Mouse (Mus musculus): ENCODE measurements around the gene Wdr34.
A peak's percentile ranks its signal among the peaks of the same experiment; 100 is the strongest.

Wdr34 gene

GRCm38 (mm10) chr2:30048699-30049388, at the start of gene Wdr34:
TSS of gene Wdr34 (minus strand) at chr2:30048881.
- peak; percentile 99 for DNase-seq (ENCODE audit: low read depth, low spot score)

DNA sequence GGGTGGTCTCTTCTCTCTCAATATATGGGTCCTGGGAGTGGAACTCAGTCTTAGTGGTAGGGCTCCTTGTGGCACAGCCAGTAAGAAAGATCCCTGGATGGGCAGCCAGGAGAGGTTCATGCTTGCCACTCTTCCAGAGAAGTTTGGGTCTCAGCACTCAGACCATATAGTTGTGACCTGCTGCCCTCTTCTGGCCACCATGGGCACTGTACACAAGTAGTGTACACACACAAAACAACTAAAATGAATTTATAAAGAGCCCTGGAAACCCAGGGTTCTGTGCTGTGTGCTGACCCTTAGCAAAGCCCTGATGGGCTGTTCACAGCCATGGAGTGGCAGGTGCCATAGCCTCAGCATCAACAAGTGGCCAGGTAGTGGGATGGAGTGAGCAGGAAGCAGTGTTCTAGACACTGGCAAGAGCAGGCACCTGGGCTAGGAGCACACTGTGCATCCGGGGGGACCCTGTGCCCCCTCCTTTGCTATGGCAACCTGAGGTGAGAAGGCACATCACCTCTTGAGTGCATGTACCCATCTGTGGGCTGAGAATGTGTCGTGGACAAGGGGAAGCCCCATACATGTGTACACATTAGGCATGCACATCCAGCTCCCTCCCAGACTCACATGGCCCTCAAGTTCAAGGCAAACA, 47.3 kb upstream of the Wdr34 start:
- DNase-seq (ENCODE audit: low read depth, low spot score): peak; percentile 75

DNA sequence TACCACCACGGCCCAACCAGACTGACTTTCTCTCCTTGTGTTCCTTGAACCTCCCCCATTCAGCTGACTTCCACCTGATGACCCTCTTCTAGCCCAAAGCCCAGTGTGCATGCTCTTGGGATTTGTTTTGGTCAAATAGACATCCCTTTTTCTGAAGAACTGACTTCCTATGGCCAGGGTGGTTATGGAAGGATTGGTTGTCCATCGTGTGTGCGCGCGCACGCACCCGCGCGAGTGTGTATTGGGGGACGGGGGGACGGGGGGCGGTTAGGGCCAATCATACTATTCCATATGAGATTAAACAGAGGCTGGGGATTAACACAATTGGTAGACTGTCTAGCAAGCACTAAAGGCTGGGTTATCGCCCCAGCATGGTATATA, 45.5 kb upstream of the Wdr34 start:
- DNase-seq (ENCODE audit: low read depth, low spot score): peak; percentile 49

DNA sequence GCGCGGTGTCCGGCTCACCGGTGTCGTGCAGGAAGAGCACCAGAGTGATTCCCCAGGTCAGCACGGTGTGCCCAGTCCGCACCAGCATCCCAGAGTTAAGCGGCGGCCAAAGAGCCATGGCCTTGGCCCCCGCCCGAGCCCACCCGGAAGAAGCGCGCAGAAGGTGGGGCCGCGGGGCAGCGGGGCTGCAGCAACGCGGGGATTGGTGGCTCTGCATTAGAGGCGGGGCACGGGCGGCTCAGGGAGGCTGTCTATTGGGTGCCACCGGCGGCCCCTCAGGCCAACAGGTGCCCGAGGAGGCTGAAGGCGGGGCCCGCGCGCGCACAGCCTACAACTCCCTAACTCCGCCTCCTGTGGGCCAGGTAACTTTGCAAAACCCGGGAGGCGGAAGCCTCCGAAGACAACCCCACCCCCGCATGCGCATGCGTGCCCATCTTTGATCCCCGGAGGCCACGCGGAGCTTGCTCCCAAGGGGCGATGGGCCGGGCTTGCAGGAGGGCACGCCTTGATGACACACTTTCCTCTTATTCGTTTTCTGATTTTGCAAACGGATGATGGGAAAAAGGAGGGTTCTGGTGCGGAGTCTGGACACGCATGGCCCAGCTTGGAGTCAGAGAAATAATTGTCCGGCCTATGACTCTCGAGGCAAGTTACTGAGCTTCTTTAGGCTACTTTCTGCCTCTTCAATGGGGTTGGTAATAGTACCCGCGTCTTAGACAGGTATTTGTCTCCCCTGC, 45.0 kb upstream of the Wdr34 start, which contains the start of gene Zdhhc12:
TSS of gene Zdhhc12 (minus strand) at position 178 of the 737 bp plus-strand sequence.
- peak; percentile 100 for DNase-seq (ENCODE audit: low read depth, low spot score)

- no peak for DNase-seq (ENCODE audit: low read depth, low spot score)
Measured at GRCm38 (mm10) chr2:30092280-30092918, 43.7 kb upstream of the Wdr34 start.

DNA sequence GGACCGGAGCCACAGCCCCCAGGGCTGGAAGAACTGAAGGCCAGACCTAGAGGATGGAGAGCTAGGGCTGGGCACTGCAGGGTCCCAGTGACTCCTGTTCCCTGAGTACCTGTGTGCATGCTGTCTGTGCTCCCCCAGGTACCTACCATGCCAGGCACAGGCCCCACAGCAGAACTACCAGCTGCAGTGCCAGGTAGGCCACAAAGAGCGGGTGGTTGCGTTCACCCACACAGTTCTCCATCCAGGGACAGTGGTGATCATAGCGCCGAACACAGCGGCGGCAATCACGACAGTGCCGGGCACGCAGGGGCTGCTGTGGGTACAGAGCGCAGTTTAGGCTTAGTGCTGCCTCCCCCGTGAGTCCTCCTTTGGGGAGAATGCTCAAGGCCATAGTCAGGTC, 42.8 kb upstream of the Wdr34 start:
- DNase-seq (ENCODE audit: low read depth, low spot score): no peak

DNA sequence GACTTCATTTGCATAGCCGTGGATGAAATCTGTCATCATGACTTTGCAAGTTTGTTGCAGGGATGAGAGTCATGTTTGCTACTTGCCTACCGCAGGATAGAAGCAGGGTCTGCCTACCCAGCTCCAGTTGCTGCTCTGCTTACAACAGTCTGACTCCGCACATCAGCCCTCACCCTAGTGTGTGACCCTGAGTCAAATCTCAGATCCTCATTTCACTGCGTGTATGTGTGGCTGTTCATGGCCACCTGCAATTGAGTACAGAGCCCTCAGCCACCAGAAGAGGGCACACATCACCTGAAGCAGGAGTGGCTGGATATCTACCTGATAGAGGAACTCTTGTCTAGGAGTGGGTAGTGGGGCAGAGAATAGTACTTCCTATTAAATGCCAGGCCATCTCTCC, 38.6 kb upstream of the Wdr34 start:
- DNase-seq (ENCODE audit: low read depth, low spot score): peak; percentile 56

- peak; percentile 63 for DNase-seq (ENCODE audit: low read depth, low spot score)
Measured at GRCm38 (mm10) chr2:30084632-30085031, 36.0 kb upstream of the Wdr34 start.

DNA sequence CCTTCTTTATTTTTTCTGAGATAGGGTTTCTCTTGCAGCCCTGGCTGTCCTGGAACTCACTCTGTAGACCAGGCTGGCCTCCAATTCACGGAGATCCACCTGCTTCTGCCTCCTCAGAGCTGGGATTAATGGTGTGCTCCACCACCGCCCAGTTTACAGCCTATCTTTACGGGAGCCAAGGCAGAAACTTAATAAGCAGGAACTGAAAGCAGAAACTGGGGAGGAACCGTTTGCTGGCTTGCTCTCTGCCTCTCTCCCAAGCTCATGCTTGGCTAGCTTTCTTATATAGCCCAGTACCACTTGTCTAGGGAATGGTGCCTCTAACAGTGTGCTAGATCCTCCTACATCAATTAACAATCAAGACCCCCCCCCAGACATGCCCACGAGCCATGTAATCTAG, 35.4 kb upstream of the Wdr34 start:
- DNase-seq (ENCODE audit: low read depth, low spot score): no peak

DNA sequence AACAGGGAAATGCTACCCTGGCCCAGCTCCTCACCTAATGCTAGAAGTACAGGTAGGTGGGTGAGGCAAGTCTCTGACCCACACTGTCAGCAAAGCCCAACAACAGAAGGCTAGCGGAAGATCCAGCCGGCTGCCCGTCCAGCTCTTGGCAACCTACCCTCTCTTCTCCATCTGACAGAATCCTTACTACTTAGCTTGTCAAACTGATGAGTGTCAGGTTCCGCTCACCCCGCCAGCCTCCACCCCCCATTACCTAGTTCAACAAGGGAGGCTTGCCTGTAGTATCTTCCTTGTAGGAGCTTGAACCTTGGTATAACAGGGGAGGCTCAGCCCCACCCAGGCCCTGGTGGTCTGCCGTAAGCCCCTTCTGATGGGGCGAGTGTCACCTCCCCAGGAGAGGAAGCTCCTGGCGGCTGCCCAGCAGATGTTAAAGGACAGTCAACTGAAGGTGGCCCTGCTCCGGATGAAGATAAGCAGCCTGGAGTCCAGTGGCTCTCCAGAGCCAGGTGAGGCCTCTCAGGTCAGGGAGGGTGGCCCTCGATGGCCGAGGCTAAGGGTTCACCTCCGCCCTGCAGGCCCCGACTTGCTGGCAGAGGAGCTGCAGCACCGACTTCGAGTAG, 31.6 kb upstream of the Wdr34 start:
- no peak for DNase-seq (ENCODE audit: low read depth, low spot score)

DNA sequence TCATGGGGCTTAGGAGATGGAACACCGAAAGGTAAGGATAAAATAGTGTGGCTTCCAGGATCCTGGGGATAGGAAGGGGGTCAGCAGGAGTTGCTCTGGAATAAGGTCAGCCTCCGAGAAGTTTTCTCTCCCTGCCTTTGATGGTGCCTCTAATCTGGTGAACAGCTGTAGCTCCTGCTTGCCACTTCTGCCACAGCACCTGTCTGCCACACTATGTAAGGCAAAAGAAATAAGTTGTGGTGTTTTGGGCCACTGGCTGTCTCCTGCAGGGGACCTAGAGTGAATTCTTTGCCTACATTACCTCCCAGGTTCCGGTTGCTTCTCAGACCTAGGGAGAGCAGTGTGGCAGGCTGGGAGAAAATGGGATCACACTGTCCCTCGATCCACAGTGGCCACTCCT, 30.1 kb upstream of the Wdr34 start:
- DNase-seq (ENCODE audit: low read depth, low spot score): no peak

DNA sequence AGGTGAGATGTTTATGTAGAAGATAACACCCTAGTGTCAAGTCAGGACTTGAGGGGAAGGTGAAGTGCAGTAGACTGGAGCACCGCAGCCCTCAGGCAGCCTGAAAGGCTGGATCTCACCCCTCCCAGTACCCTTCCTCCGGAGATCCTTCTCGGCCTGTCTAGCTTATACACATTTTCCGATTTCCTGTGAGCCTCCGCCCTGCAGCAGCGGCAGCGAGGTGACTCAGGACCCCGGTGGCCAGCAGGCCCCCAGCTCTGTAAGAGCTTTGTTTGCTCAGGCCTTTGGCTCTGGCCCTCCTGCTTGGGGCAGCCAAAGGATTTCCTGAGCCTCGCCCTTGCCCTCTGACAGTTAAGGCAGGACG, 29.6 kb upstream of the Wdr34 start:
- no peak for DNase-seq (ENCODE audit: low read depth, low spot score)

DNA sequence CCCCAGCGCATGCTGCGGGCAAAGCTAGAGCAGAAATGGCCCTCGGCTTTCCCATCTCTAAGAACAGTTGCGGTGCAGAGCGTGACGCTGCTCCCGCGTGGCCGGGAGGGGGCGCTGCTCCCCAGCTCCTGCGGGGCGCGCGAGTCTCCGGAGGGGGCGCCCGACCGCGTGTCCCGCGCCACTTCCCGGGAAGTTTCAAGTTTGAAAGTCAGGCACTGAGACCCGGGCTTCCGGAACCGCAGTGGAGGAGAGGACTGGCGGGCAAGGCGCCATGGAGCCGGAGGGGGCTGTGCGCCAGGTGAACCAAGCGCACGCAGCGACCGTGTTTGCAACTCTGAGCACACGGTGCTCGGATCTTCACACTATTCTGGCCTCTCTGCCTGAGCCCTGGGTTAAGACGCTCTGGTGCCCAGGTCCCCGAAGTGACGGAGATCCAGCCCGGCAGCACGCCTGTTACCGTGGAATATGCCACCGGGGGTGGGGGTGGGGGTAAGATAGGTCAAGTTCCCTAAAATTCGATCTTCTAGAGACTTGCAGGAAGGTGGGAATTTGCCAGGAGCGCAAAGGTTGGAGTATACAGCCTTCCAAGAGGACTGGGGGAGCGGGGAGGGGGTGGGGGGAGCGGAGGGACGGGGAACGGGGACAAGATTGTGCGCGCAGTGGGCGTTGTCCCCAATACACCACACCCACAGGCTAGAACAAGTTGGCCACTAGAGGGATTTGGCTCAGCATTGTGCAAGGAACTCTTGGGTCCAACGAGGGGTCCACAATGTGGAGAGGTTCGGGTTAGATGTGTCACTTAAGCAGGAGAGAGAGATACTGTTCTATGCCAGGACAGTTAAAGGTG, 29.0 kb upstream of the Wdr34 start, which contains the start of gene Pkn3:
TSS of gene Pkn3 (plus strand) at position 183 of the 847 bp plus-strand sequence.
- DNase-seq (ENCODE audit: low read depth, low spot score): peak; percentile 95

DNA sequence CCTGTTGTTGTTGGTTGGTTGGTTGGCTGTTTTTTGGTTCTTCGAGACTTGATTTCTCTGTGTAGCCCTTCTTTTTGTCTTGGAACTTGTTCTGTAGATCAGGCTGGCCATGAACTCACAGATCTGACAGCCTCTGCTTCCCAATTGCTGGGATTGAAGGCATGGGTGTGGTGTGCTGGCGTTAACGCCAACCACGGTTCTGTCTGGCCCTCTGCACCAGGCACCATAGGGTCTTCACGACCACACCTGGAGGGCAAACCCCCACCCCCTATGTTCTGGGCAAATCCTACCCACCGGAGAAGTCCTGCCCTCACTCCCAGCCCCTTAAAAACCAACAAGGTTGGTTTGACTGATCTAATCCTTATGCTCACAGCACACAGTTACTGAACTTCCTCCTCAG, 28.3 kb upstream of the Wdr34 start:
- no peak for DNase-seq (ENCODE audit: low read depth, low spot score)

- no peak for DNase-seq (ENCODE audit: low read depth, low spot score)
Measured at GRCm38 (mm10) chr2:30076439-30076838, 27.8 kb upstream of the Wdr34 start.

GRCm38 (mm10) chr2:30075625-30076024, 26.9 kb upstream of the Wdr34 start:
- no peak for DNase-seq (ENCODE audit: low read depth, low spot score)

- no peak for DNase-seq (ENCODE audit: low read depth, low spot score)
Measured at GRCm38 (mm10) chr2:30073285-30073684, 24.6 kb upstream of the Wdr34 start.

GRCm38 (mm10) chr2:30072875-30073274, 24.2 kb upstream of the Wdr34 start:
- DNase-seq (ENCODE audit: low read depth, low spot score): no peak

DNA sequence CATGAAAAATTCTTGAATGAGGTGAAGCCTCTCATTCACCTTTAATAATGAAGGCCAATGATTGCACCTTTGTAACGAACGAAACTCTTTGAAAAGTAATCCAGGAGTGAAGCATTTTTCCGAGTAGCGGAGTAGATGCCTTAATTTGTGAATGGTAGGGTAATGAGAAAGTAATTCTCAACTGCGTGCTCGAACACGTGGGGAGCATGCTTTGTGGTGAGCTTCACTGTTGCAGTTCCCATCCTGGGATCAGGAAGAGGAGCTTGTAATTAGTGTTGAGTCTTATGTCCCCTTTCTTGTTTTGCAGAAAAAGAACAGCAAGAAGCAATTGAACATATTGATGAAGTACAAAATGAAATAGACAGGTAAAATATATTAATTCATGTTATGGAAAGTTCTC, 19.3 kb upstream of the Wdr34 start:
- DNase-seq (ENCODE audit: low read depth, low spot score): no peak

DNA sequence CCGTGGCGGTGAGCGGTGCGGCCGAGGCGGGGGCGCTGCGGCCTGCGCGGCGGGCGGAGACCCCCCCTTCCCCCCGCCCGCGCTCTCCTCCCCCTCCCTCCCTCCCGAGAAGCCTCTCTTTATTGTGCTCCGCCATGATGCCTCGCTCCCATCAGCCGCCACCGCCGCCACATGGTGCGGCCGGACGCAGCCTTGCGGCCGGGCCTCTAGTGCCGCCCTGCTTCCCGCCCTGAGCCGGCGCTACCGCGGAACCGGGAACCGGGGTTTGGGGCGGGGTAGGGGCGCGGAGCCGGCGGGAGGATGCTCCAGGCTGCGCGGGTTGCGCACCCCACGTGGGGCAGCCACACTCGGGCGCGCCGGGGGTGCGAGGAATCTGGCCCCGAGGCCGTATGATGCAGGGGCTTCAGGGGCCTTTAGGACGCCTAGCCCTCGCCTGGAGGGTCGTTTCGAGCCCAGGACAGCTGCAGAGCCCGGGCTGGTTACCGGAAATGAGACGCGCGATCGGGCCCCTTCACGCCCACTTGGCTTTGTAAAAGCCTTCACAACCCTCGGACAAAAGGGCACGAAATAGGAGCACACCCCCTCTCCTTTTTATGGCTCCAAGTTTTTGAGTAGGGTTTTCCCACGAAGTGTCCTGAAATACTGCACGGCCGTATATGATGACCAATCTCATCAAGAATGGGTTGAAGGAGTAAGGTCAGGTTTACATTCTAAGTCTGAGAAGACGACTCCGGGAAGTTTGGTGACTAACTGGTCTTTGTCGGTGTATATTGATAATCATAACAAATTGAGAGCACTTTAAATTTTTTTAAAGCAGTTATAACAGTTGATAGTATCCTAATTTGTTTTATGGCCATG, 18.6 kb upstream of the Wdr34 start:
- DNase-seq (ENCODE audit: low read depth, low spot score): peak; percentile 68

Data from ZHBTc4 (cell line).